Mouse (Mus musculus) heart, adult 2 months (tissue): ENCODE measurements around the gene Noto. TPM values are rescaled to one million over a fixed set of nuclear protein-coding genes. Genes with fewer than 3 reads are reported as not detected.

Experiments
- DNase-seq, 2 experiments: peaks; one replicate each; pipeline ENCODE4 v3.0.0; 2021
- H3K27ac ChIP-seq: fragments of 200-600 bp; 2 replicates; pipeline ENCODE4 v1.8.1; 2022
- H3K27me3 ChIP-seq: fragments of 200-500 bp; 2 replicates; pipeline ENCODE4 v1.6.1; 2012; ENCODE audit warnings: mild to moderate bottlenecking, low read length, inconsistent platforms, mixed read lengths; ENCODE audit not compliant: control insufficient read depth, insufficient read depth
- H3K36me3 ChIP-seq: fragments of 200-500 bp; 2 replicates; pipeline ENCODE4 v1.6.1; 2012; ENCODE audit warnings: low read length, inconsistent platforms; ENCODE audit not compliant: control insufficient read depth, insufficient read depth
- H3K4me1 ChIP-seq: fragments of 200-500 bp; 2 replicates; pipeline ENCODE4 v1.6.1; 2011; ENCODE audit warnings: low read length; ENCODE audit not compliant: control insufficient read depth, insufficient read depth
- H3K4me3 ChIP-seq: fragments of 200-600 bp; 2 replicates; pipeline ENCODE4 v1.8.1; 2022
- H3K79me2 ChIP-seq: fragments of 200-500 bp; replicated peaks from 2 replicates; pipeline ENCODE4 v1.6.1; 2012; ENCODE audit warnings: mild to moderate bottlenecking, inconsistent platforms, low read length, moderate library complexity, mixed read lengths; ENCODE audit not compliant: control insufficient read depth, insufficient read depth
- H3K9ac ChIP-seq: fragments of 200-500 bp; 2 replicates; pipeline ENCODE4 v1.6.1; 2012; ENCODE audit warnings: low read depth, mild to moderate bottlenecking, control low read depth, inconsistent platforms, low read length, mixed read lengths
- CTCF ChIP-seq: fragments of 200-600 bp; IDR thresholded peaks from 2 replicates; pipeline ENCODE4 v1.8.1; 2022; ENCODE audit warnings: antibody characterized with exemption, mild to moderate bottlenecking, moderate library complexity
- EP300 ChIP-seq: fragments of 200-500 bp; IDR thresholded peaks from 2 replicates; pipeline ENCODE4 v1.6.1; 2011; ENCODE audit warnings: low read depth, low read length, control low read depth; ENCODE audit not compliant: insufficient read depth
- POLR2A ChIP-seq: fragments of 200-500 bp; IDR thresholded peaks from 2 replicates; pipeline ENCODE4 v1.6.1; 2011; ENCODE audit warnings: mild to moderate bottlenecking, low read depth, low read length, control low read depth; ENCODE audit not compliant: insufficient read depth
- WGBS: fragments of 180-500 bp; shearing (Covaris S2); methylation state at CpG from one replicate; pipeline ENCODE4 v1.1.7; 2018; 5-methylcytosine and 5-hydroxymethylcytosine counted together
- intact Hi-C: fragments of 180-260 bp; cut with DNase I; formaldehyde crosslinking; loops from one replicate; pipeline ENCODE4 v1.15.1; 2025
- polyA plus RNA-seq: library from polyadenylated mRNA; depleted of rRNA; stranded (reverse); fragments of >200 nt; gene quantifications from 2 replicates; pipeline ENCODE4 v1.2.3, GENCODE M21; 2012
- total RNA-seq, 2 experiments: library from RNA; stranded (reverse); gene quantifications; 2 replicates each; pipeline ENCODE4 v1.2.3; 2021

The Noto gene
- total and polyA plus RNA-seq, 3 experiments = not detected

DNA sequence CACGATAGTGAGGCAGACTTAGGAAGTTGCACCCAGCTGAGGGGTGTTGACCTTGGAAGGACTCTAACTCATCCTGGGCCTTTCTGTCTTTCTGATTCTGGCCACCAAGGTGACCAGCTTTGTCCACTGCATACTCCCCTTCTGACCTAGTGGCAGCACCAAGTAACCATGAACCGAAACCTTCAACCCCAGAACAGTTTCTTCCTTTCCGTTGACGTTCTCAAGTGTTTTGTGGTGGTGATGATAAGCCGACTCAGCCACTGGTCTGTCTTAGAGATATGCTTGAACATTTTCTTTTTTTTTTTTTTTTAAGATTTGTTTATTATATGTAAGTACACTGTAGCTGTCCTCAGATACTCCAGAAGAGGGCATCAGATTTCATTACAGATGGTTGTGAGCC lies 35.1 kb upstream of the Noto start:
- intact Hi-C loops = no loop called here
- 58% methylated on average over 5 of the region's 5 CpGs for WGBS

DNA sequence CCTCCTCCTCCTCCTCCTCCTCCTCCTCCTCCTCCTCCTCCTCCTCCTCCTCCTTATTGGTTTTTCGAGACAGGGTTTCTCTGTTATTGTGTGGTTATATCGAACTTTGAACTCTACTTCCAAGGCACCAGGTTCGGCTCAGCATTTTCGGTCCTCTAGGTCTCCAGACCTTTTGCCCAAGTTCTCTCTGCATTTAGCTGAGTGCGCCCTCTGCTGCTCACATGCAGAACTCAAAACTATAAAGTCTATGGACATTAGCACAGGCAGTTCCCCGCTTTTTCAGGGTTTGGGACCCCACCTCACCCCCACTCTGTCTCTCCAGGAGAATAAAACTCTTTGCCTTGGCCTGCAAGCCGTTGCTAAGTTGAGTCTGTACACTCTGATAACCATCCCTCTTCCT lies 31.9 kb upstream of the Noto start:
- H3K27ac ChIP-seq = no peak overlapping the region
- WGBS = 18% methylated on average over 7 of the region's 7 CpGs
- no peak overlapping the region for H3K4me3 ChIP-seq
- peak; percentile 61 to 79 for DNase-seq
- H3K9ac ChIP-seq = no peak overlapping the region
- intact Hi-C loops = loop anchor here (1.0 to 5.0 kb wide), 3 partner anchors 46 to 230 kb away; no protein-coding TSS in a partner anchor
- no peaks in the 10 kb centered on the region for H3K36me3 ChIP-seq
- no peaks in the 10 kb centered on the region for H3K79me2 ChIP-seq
- no peaks in the 10 kb centered on the region for H3K4me1 ChIP-seq
- H3K27me3 ChIP-seq = no peaks in the 10 kb centered on the region
- TF ChIP-seq EP300 (peak; percentile 54; the same call in 1 of the 2 replicates), CTCF (peak; percentile 86), POLR2A (no peak)

More for the DNA sequence above, 35.1 kb upstream of the Noto start:
- H3K36me3 ChIP-seq = no peaks in the 10 kb centered on the region
- TF ChIP-seq CTCF = no peak
- no peak for TF ChIP-seq EP300
- H3K27me3 ChIP-seq = no peaks in the 10 kb centered on the region
- H3K27ac ChIP-seq = no peak overlapping the region
- H3K4me3 ChIP-seq = no peak overlapping the region
- H3K4me1 ChIP-seq = no peaks in the 10 kb centered on the region
- H3K79me2 ChIP-seq = no peaks in the 10 kb centered on the region
- H3K9ac ChIP-seq = no peak overlapping the region
- no peak for DNase-seq

DNA sequence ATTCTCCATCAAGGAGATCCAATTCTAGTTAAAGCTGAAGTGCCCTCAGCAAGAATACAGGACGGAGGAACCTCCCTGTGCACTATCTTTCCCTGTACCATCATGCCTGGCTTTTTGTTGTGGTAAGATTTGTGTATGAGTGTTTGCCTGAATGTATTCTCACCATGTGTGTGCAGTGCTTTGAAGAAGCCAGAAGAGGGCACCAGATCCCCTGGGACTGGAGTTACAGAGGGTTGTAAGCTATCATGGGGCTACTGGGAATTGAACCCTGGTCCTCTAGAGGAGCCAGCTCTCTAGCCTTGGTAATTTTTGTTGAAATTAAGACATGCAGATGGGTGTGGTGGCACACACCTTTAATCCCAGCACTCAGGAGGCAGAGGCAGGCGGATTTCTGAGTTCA lies 28.3 kb upstream of the Noto start:
- intact Hi-C loops = no loop called here

DNA sequence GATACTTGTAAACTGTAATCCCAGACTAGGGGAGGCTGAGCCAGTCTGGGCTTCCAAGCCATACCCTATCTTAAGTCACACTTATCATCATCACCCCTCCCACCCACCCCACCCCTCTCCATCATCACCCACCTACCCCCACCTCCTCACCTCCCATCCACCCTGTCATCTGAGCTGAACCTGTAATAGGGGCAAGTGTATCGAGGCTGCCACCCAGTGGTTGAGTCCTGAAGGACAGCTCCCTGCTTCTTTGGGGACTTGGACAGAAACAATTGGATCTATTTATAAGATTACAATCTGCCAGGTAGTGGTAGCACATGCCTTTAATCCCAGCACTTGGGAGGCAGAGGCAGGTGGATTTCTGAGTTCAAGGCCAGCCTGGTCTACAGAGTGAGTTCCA lies 26.5 kb upstream of the Noto start:
- no peak overlapping the region for H3K4me3 ChIP-seq
- peaks cover 3% of the 10 kb centered on the region for H3K4me1 ChIP-seq
- H3K79me2 ChIP-seq = no peaks in the 10 kb centered on the region
- 9% methylated on average over 1 of the region's 1 CpGs for WGBS
- peak; percentile 35 to 74 for DNase-seq
- no peak overlapping the region for H3K27ac ChIP-seq
- TF ChIP-seq EP300 (no peak), CTCF (peak; percentile 73)
- intact Hi-C loops = no loop called here
- no peaks in the 10 kb centered on the region for H3K36me3 ChIP-seq
- H3K9ac ChIP-seq = no peak overlapping the region
- H3K27me3 ChIP-seq = no peaks in the 10 kb centered on the region

More for the DNA sequence above, 28.3 kb upstream of the Noto start:
- Histone ChIP-seq H3K4me1 (no peaks in the 10 kb centered on the region), H3K36me3 (no peaks in the 10 kb centered on the region), H3K27ac (no peak overlapping the region), H3K27me3 (no peaks in the 10 kb centered on the region), H3K4me3 (no peak overlapping the region), H3K79me2 (no peaks in the 10 kb centered on the region), H3K9ac (no peak overlapping the region)
- WGBS = 81% methylated on average over 2 of the region's 2 CpGs
- no peak for DNase-seq
- 0 out of 2 replicates have a peak, but pooled peaks have one; percentile 7 for TF ChIP-seq CTCF
- no peak for TF ChIP-seq POLR2A

DNA sequence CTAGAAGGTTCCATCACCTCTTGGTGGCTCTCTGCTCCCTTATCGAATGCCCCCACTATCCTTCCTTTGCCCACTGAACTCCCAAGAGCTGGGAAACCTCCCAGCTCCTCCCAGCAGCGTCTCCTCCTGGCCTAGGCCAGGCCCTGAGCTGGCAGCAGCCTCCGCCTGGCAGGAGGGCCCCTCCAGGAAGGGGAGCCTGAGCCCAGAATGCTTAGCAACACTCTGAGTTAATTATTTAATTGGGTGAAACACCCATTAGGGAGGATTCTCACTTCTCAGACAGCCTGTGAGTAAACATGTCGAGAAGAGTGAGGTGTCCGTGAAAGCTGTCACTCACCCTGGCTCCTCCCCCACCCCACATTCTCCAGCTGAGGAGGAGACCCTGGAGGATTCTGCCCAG lies 24.0 kb upstream of the Noto start:
- H3K79me2 ChIP-seq = no peaks in the 10 kb centered on the region
- TF ChIP-seq CTCF (no peak), POLR2A (no peak), EP300 (no peak)
- 38% methylated on average over 5 of the region's 5 CpGs for WGBS
- no peak overlapping the region for H3K4me3 ChIP-seq
- H3K36me3 ChIP-seq = no peaks in the 10 kb centered on the region
- no peak overlapping the region for H3K9ac ChIP-seq
- intact Hi-C loops = no loop called here
- H3K27me3 ChIP-seq = no peaks in the 10 kb centered on the region
- H3K27ac ChIP-seq = peak overlapping the region; percentile 15
- H3K4me1 ChIP-seq = peaks cover 13% of the 10 kb centered on the region
- DNase-seq = no peak

DNA sequence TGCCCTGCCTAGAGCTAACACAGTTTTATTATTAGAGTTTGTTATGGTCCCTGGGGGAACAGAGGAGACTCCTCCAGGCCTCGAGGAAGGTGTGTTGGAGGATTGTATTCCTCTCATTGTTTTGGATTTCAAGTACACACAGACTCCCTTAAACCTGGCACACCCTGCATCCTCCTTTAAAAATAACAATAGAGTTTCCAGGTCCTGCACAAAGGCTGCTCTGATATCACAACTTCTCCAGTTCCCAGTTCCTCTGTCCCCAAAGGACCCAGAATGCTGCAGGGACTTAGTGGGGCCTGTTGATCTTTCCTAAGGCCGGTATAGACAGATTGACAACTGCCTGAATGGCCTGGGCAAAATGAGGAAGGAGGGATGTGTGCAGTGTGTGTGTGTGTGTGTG lies 21.1 kb upstream of the Noto start:
- Histone ChIP-seq H3K27me3 (no peaks in the 10 kb centered on the region), H3K9ac (no peak overlapping the region), H3K4me3 (no peak overlapping the region), H3K79me2 (no peaks in the 10 kb centered on the region), H3K27ac (peak overlapping the region; percentile 87), H3K36me3 (no peaks in the 10 kb centered on the region), H3K4me1 (peaks cover 13% of the 10 kb centered on the region)
- WGBS = 31% methylated on average over 2 of the region's 2 CpGs
- no peak for TF ChIP-seq CTCF
- no peak; the same call in 1 of the 2 replicates for TF ChIP-seq EP300
- TF ChIP-seq POLR2A = 0 out of 2 replicates have a peak, but pooled peaks have one; percentile 4
- peak; percentile 36 to 56 for DNase-seq
- intact Hi-C loops = no loop called here
